Mouse (Mus musculus) ES-Bruce4 (cell line): ENCODE results near the gene Hba-a1. TPM values are rescaled to one million over a fixed set of nuclear protein-coding genes. Genes with fewer than 3 reads are reported as not detected.

Source experiments
- H3K27ac ChIP-seq: 2 replicates; pipeline ENCODE4 v1.5.1; 2012; ENCODE audit warnings: low read length, inconsistent platforms; ENCODE audit not compliant: insufficient read depth
- H3K27me3 ChIP-seq: 2 replicates; pipeline ENCODE4 v1.6.1; 2012; ENCODE audit warnings: mild to moderate bottlenecking, low read length, inconsistent platforms; ENCODE audit not compliant: control insufficient read depth, poor library complexity, insufficient read depth, severe bottlenecking
- H3K36me3 ChIP-seq: 2 replicates; pipeline ENCODE4 v1.6.1; 2012; ENCODE audit warnings: inconsistent platforms, mild to moderate bottlenecking, low read length, moderate library complexity; ENCODE audit not compliant: control insufficient read depth, poor library complexity, insufficient read depth, severe bottlenecking
- H3K4me1 ChIP-seq: one replicate; pipeline ENCODE4 v1.8.1; 2011; ENCODE audit warnings: low read length; ENCODE audit not compliant: control insufficient read depth, insufficient read depth
- H3K4me3 ChIP-seq: 2 replicates; pipeline ENCODE4 v1.5.1; 2011; ENCODE audit warnings: low read depth, mild to moderate bottlenecking, low read length
- H3K9ac ChIP-seq: 2 replicates; pipeline ENCODE4 v1.6.1; 2012; ENCODE audit warnings: low read depth, mild to moderate bottlenecking, inconsistent platforms; ENCODE audit not compliant: poor library complexity, severe bottlenecking
- H3K9me3 ChIP-seq: replicated peaks from 2 replicates; pipeline ENCODE4 v1.6.1; 2012; ENCODE audit warnings: mild to moderate bottlenecking, low read length, inconsistent platforms; ENCODE audit not compliant: control insufficient read depth, poor library complexity, insufficient read depth, severe bottlenecking
- CTCF ChIP-seq: IDR thresholded peaks from one replicate; pipeline ENCODE4 v1.8.1; 2011; ENCODE audit warnings: low read depth, low read length
- EP300 ChIP-seq: IDR thresholded peaks from 2 replicates; pipeline ENCODE4 v1.6.1; 2011; ENCODE audit warnings: low read depth, low read length; ENCODE audit not compliant: insufficient read depth
- POLR2A ChIP-seq: IDR thresholded peaks from one replicate; pipeline ENCODE4 v1.8.1; 2011; ENCODE audit warnings: low read length; ENCODE audit not compliant: insufficient read depth
- polyA plus RNA-seq: library from polyadenylated mRNA; stranded (reverse); fragments of >200 nt; gene quantifications from 2 replicates; pipeline ENCODE4 v1.2.4, GENCODE M21; 2011; ENCODE audit warnings: low read depth; ENCODE audit not compliant: missing spikeins, insufficient read depth, insufficient read length

Gene Hba-a1
- polyA plus RNA-seq, 1 experiment = 1.6 TPM

DNA sequence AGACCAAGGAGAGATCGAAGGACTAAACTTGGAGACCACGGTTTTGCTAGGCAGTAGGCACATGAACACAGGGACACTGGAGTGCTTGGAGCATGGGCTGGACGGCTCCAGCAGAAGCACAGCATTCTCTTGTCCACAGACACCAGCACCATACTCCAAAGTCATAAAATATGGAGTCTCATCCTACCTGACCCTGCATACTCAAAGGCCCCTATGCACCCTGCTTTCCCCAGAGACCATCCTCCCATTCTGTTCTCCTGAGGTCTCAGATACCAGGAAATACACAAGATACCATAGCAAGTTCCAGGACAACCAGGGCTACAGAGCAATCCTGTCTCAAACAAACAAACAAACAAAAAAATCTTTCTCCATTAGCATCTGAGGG, 45.9 kb upstream of the Hba-a1 start:
- H3K9ac ChIP-seq = no peak overlapping the region
- H3K4me3 ChIP-seq = no peak overlapping the region
- H3K4me1 ChIP-seq = no peaks in the 10 kb centered on the region
- TF ChIP-seq CTCF (no peak), EP300 (no peak), POLR2A (no peak)
- no peaks in the 10 kb centered on the region for H3K27me3 ChIP-seq
- no peaks in the 10 kb centered on the region for H3K9me3 ChIP-seq
- peaks cover 1% of the 10 kb centered on the region; the same call in 1 of the 2 replicates for H3K36me3 ChIP-seq
- H3K27ac ChIP-seq = no peak overlapping the region

GRCm38 (mm10) chr11:32238093-32238860, 45.0 kb upstream of the Hba-a1 start:
- Histone ChIP-seq H3K9me3 (no peaks in the 10 kb centered on the region), H3K4me1 (no peaks in the 10 kb centered on the region), H3K27me3 (no peaks in the 10 kb centered on the region), H3K9ac (no peak overlapping the region), H3K27ac (no peak overlapping the region), H3K4me3 (no peak overlapping the region), H3K36me3 (no peaks in the 10 kb centered on the region; the same call in 1 of the 2 replicates)
- peak; percentile 95 for TF ChIP-seq CTCF
- no peak for TF ChIP-seq EP300
- TF ChIP-seq POLR2A = no peak

DNA sequence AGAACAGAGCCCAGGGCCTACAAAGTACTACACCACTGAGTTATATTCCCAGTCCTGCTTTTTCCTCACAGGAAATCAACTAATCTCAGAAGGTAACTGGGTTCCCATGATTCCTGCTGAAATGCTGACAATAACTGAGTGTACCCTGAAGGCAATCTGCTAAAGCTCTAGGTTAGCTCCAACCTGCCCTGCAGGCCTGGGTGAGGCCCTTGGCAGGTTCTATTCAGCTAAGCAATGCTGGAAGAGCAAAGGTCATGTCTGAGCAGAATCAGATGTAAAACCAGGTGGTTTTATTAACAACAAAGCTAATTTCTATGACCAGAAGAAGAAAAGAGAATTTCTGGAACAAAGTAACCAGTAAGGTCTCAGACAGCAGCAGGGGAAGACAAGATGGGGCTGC, 41.9 kb upstream of the Hba-a1 start:
- TF ChIP-seq POLR2A (no peak), CTCF (no peak), EP300 (no peak)
- H3K27me3 ChIP-seq = no peaks in the 10 kb centered on the region
- H3K4me3 ChIP-seq = no peak overlapping the region
- no peaks in the 10 kb centered on the region for H3K9me3 ChIP-seq
- no peaks in the 10 kb centered on the region for H3K36me3 ChIP-seq
- no peak overlapping the region for H3K9ac ChIP-seq
- H3K27ac ChIP-seq = no peak overlapping the region
- peaks cover 3% of the 10 kb centered on the region for H3K4me1 ChIP-seq

DNA sequence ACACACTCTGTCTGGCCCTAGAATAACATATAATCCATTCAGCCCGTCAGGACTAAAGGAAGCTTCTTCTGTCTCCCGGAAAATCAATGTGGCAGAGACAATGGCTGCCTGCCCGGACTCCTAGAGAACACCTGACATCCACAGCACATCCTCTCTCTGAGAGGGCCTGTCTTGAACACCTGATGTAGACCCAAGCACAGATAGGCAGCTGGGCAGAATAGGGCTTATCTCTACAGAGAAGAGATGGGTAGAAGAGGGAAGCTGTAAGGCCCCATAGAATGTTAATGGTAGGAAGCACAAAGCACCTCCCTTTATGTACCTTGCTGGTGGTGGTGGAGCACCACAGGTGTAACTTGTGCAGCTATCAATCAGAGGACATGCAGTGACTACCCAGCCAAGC, 41.1 kb upstream of the Hba-a1 start:
- H3K9ac ChIP-seq = no peak overlapping the region
- no peaks in the 10 kb centered on the region for H3K27me3 ChIP-seq
- H3K27ac ChIP-seq = no peak overlapping the region
- TF ChIP-seq POLR2A = no peak
- no peak for TF ChIP-seq CTCF
- TF ChIP-seq EP300 = no peak
- 0 out of 2 replicates have a peak, but pooled peaks cover 2% of the 10 kb centered on the region for H3K36me3 ChIP-seq
- H3K4me1 ChIP-seq = peaks cover 3% of the 10 kb centered on the region
- no peak overlapping the region for H3K4me3 ChIP-seq
- no peaks in the 10 kb centered on the region for H3K9me3 ChIP-seq

DNA sequence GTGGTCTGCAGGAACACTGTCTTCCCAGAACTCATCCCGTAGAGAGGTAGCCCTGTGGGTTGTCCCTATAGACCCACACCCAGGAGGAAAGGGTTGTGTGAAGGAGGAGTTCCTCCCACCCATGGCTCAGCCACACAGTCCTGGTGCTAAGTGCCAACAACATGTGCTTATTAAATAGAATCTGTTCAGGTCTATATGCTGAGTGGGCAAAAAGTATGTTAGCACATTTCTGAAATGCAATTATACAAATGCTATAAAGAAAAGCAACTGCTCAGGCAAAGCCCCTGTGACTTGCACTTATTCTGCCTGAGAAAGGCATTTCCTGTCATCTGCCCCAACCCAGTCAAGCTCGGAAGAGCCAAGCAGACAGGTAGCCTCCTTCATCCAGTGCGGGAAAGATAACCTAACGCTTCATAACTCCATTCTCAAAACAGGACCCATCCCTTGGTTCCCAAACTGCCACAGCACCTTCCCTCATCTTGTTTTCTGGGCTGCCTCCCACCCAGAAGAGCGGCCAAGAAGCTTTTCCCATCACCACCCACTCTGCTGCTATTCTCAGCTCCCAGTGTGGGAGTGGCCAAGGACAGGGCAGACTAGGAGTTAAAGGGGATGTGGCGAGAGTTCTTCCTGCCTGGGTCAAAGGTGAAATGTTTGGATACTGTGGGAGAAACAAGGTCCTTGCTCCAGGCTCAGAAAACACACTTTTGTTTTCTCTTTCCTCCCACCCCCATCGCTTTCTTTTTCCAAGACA, 39.9 kb upstream of the Hba-a1 start:
- Histone ChIP-seq H3K4me1 (peaks cover 3% of the 10 kb centered on the region), H3K9me3 (no peaks in the 10 kb centered on the region), H3K4me3 (no peak overlapping the region), H3K9ac (no peak overlapping the region), H3K36me3 (peaks cover 5% of the 10 kb centered on the region; the same call in 1 of the 2 replicates), H3K27me3 (no peaks in the 10 kb centered on the region), H3K27ac (no peak overlapping the region)
- TF ChIP-seq CTCF (no peak), POLR2A (no peak), EP300 (no peak)

GRCm38 (mm10) chr11:32244064-32244463, 39.2 kb upstream of the Hba-a1 start:
- no peaks in the 10 kb centered on the region for H3K9me3 ChIP-seq
- no peak overlapping the region for H3K4me3 ChIP-seq
- no peak overlapping the region for H3K9ac ChIP-seq
- H3K27me3 ChIP-seq = no peaks in the 10 kb centered on the region
- peaks cover 3% of the 10 kb centered on the region for H3K4me1 ChIP-seq
- H3K27ac ChIP-seq = no peak overlapping the region
- TF ChIP-seq CTCF (no peak), EP300 (no peak), POLR2A (no peak)
- H3K36me3 ChIP-seq = peaks cover 5% of the 10 kb centered on the region; the same call in 1 of the 2 replicates
